Mouse (Mus musculus) hindbrain, postnatal 0 days (tissue): ENCODE data around the gene A530084C06Rik. TPM values are rescaled to one million over a fixed set of nuclear protein-coding genes. Genes with fewer than 3 reads are reported as not detected.

Experiments
- ATAC-seq: fragments of 200-750 bp; cut with Nextera tagmentation; 2 replicates; pipeline ENCODE4 v1.8.0; 2017; ENCODE audit warnings: mild to moderate bottlenecking, moderate TSS enrichment, moderate library complexity
- DNase-seq: peaks from one replicate; pipeline ENCODE4 v3.0.0-alpha.2; 2015; ENCODE audit warnings: low spot score
- H3K27ac ChIP-seq: fragments of 300-500 bp; sonication (generic); 2 replicates; pipeline ENCODE4 v1.5.1; 2014; ENCODE audit warnings: mild to moderate bottlenecking
- H3K27me3 ChIP-seq: fragments of 300-500 bp; sonication (generic); 2 replicates; pipeline ENCODE4 v1.6.1; 2014; ENCODE audit warnings: low read length, mixed read lengths; ENCODE audit not compliant: insufficient read depth
- H3K36me3 ChIP-seq: fragments of 300-500 bp; sonication (generic); 2 replicates; pipeline ENCODE4 v1.6.1; 2014; ENCODE audit warnings: low read length, mixed read lengths; ENCODE audit not compliant: insufficient read depth
- H3K4me1 ChIP-seq: fragments of 300-500 bp; sonication (generic); 2 replicates; pipeline ENCODE4 v1.6.1; 2014; ENCODE audit warnings: antibody characterized with exemption, low read length, mixed read lengths; ENCODE audit not compliant: insufficient read depth
- H3K4me2 ChIP-seq: fragments of 300-500 bp; sonication (generic); 2 replicates; pipeline ENCODE4 v1.6.1; 2014; ENCODE audit warnings: low read depth, mild to moderate bottlenecking, low read length, moderate library complexity, mixed read lengths
- H3K4me3 ChIP-seq: fragments of 300-500 bp; sonication (generic); 2 replicates; pipeline ENCODE4 v1.5.1; 2014; ENCODE audit warnings: low read length
- H3K9ac ChIP-seq: fragments of 300-500 bp; sonication (generic); replicated peaks from 2 replicates; pipeline ENCODE4 v1.6.1; 2014; ENCODE audit warnings: mild to moderate bottlenecking, low read length, moderate library complexity, mixed read lengths
- H3K9me3 ChIP-seq: fragments of 300-500 bp; sonication (generic); 2 replicates; pipeline ENCODE4 v1.6.1; 2016; ENCODE audit warnings: low read length, mixed read lengths
- CTCF ChIP-seq: IDR thresholded peaks from 2 replicates; pipeline ENCODE4 v1.5.1; 2016; ENCODE audit warnings: antibody characterized with exemption, control low read depth, low read depth
- WGBS: fragments of 180-500 bp; shearing (Covaris S2); extraction: QIAGEN DNeasy Blood & Tissue Kit; methylation state at CpG from one replicate; pipeline ENCODE4 v1.1.7; 2014; 5-methylcytosine and 5-hydroxymethylcytosine counted together
- polyA plus RNA-seq: library from polyadenylated mRNA; unstranded; fragments of >200 nt; fragmentation: Nextera tagmentation; extraction: Ambion mirVana; gene quantifications from 2 replicates; pipeline ENCODE4 v1.2.1, GENCODE M21; 2015
- total RNA-seq: library from RNA; depleted of rRNA; stranded (reverse); fragments of >200 nt; gene quantifications from 2 replicates; pipeline ENCODE4 v1.2.3, GENCODE M21; 2014

Gene A530084C06Rik
- total and polyA plus RNA-seq, 2 experiments from 2014 or later, result 1.3 TPM; not detected in 1

DNA sequence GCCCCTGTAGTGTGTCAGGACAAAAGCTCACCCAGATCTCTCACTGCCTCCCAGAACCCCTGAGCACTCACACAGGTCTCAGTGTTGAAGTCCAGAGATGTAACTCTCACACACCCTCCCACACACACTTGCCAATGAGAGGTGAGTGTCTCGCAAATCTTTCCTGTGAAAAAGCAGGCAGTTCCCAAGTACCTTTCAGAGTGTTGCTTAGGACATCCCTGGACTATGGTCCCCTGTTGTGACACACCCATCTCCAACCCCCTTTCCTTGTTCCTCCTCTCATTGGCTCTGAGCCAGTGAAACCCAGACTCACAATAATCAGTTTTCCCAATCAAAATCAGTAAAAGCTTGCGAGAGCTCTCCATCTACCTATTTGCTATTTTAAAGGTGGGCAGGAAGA lies 12.3 kb downstream of the A530084C06Rik start:
- no peaks in the 10 kb centered on the region for H3K27me3 ChIP-seq
- 90% methylated on average over 2 of the region's 2 CpGs for whole genome bisulfite sequencing
- no peak for TF ChIP-seq CTCF
- H3K4me3 ChIP-seq, result no peak overlapping the region
- no peak for DNase-seq
- no peak overlapping the region for H3K27ac ChIP-seq
- ATAC-seq, result no peak
- no peaks in the 10 kb centered on the region for H3K4me1 ChIP-seq
- no peak overlapping the region for H3K9ac ChIP-seq
- H3K9me3 ChIP-seq, result no peaks in the 10 kb centered on the region
- no peaks in the 10 kb centered on the region for H3K36me3 ChIP-seq
- H3K4me2 ChIP-seq, result no peak overlapping the region

GRCm38 (mm10) chr13:31543021-31543420 lies 16.1 kb downstream of the A530084C06Rik start:
- no peak overlapping the region for H3K4me2 ChIP-seq
- 93% methylated on average over 5 of the region's 5 CpGs for WGBS
- ATAC-seq (no peak), DNase-seq (no peak)
- no peaks in the 10 kb centered on the region for H3K4me1 ChIP-seq
- H3K27me3 ChIP-seq, result no peaks in the 10 kb centered on the region
- no peak overlapping the region for H3K27ac ChIP-seq
- no peak overlapping the region for H3K9ac ChIP-seq
- no peaks in the 10 kb centered on the region for H3K36me3 ChIP-seq
- TF ChIP-seq CTCF, result no peak
- H3K9me3 ChIP-seq, result no peaks in the 10 kb centered on the region
- no peak overlapping the region for H3K4me3 ChIP-seq

- Histone ChIP-seq H3K9ac (no peak overlapping the region), H3K27me3 (no peaks in the 10 kb centered on the region), H3K36me3 (no peaks in the 10 kb centered on the region), H3K27ac (no peak overlapping the region), H3K9me3 (no peaks in the 10 kb centered on the region), H3K4me1 (no peaks in the 10 kb centered on the region), H3K4me2 (no peak overlapping the region), H3K4me3 (no peak overlapping the region)
- 88% methylated on average over 4 of the region's 4 CpGs for whole genome bisulfite sequencing
- TF ChIP-seq CTCF, result no peak
- no peak for DNase-seq
- ATAC-seq, result no peak
Measured at GRCm38 (mm10) chr13:31534726-31535125, 24.4 kb downstream of the A530084C06Rik start.

GRCm38 (mm10) chr13:31531651-31532061 lies 27.5 kb downstream of the A530084C06Rik start:
- Histone ChIP-seq H3K4me2 (no peak overlapping the region), H3K36me3 (no peaks in the 10 kb centered on the region), H3K9ac (no peak overlapping the region), H3K27ac (no peak overlapping the region; the same call in 1 of the 2 replicates), H3K4me3 (no peak overlapping the region), H3K4me1 (no peaks in the 10 kb centered on the region), H3K9me3 (no peaks in the 10 kb centered on the region), H3K27me3 (no peaks in the 10 kb centered on the region)
- DNase-seq (no peak), ATAC-seq (no peak)
- WGBS, result 19% methylated on average over 8 of the region's 8 CpGs
- TF ChIP-seq CTCF, result no peak

GRCm38 (mm10) chr13:31531186-31531585 lies 27.9 kb downstream of the A530084C06Rik start:
- no peak for TF ChIP-seq CTCF
- DNase-seq, result no peak
- WGBS, result 72% methylated on average over 5 of the region's 5 CpGs

DNA sequence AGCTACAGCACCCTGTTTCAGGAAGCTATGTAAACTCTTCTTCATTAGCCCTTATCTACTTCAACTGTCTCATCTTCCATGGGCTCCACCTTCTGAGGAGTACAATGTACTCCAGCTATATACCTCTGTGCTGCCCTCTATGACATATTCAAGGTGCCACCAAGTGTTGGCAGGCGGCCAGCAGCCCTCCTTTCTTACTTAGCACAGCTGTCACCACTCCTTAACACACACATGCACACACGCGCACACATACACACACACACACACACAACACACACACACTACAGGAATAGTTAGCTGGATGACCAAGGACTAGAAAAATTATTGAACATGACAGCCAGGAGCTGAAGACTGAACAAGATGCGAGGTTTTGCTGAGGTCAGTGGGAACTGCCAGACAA lies 34.2 kb downstream of the A530084C06Rik start:
- H3K27ac ChIP-seq, result no peak overlapping the region
- DNase-seq, result no peak
- no peak overlapping the region for H3K4me2 ChIP-seq
- H3K4me3 ChIP-seq, result no peak overlapping the region
- H3K9ac ChIP-seq, result no peak overlapping the region
- no peaks in the 10 kb centered on the region for H3K27me3 ChIP-seq
- H3K36me3 ChIP-seq, result no peaks in the 10 kb centered on the region
- no peaks in the 10 kb centered on the region for H3K9me3 ChIP-seq
- TF ChIP-seq CTCF, result no peak
- H3K4me1 ChIP-seq, result no peaks in the 10 kb centered on the region
- WGBS, result 88% methylated on average over 4 of the region's 4 CpGs
- no peak for ATAC-seq

More at GRCm38 (mm10) chr13:31531186-31531585, 27.9 kb downstream of the A530084C06Rik start:
- H3K4me1 ChIP-seq, result no peaks in the 10 kb centered on the region
- no peak for ATAC-seq
- H3K4me2 ChIP-seq, result no peak overlapping the region
- H3K9ac ChIP-seq, result no peak overlapping the region
- H3K27me3 ChIP-seq, result no peaks in the 10 kb centered on the region
- no peak overlapping the region for H3K27ac ChIP-seq
- H3K9me3 ChIP-seq, result no peaks in the 10 kb centered on the region
- H3K4me3 ChIP-seq, result no peak overlapping the region
- no peaks in the 10 kb centered on the region for H3K36me3 ChIP-seq

- H3K4me1 ChIP-seq, result no peaks in the 10 kb centered on the region
- H3K27me3 ChIP-seq, result no peaks in the 10 kb centered on the region
- H3K4me2 ChIP-seq, result no peak overlapping the region
- no peak overlapping the region for H3K4me3 ChIP-seq
- no peak overlapping the region for H3K27ac ChIP-seq
- no peak for DNase-seq
- no peaks in the 10 kb centered on the region for H3K9me3 ChIP-seq
- no peak for TF ChIP-seq CTCF
- ATAC-seq, result no peak
- no peaks in the 10 kb centered on the region for H3K36me3 ChIP-seq
- WGBS, result 85% methylated on average over 9 of the region's 9 CpGs
- H3K9ac ChIP-seq, result no peak overlapping the region
Measured at GRCm38 (mm10) chr13:31518971-31519370, 40.2 kb downstream of the A530084C06Rik start.
